Mouse (Mus musculus) thymus, adult 2 months (tissue): ENCODE results near the gene Fgfr1op2.

ENCODE experiments used
- CTCF ChIP-seq: fragments of 200-500 bp; IDR thresholded peaks from 2 replicates; pipeline ENCODE4 v1.5.1; 2012; ENCODE audit warnings: mild to moderate bottlenecking, control low read depth, low read length, moderate library complexity, borderline replicate concordance; ENCODE audit not compliant: control insufficient read depth, poor library complexity, insufficient read depth; ENCODE audit errors: extremely low read depth
- POLR2A ChIP-seq: fragments of 200-500 bp; IDR thresholded peaks from 2 replicates; pipeline ENCODE4 v1.6.1; 2012; ENCODE audit warnings: mild to moderate bottlenecking, low read length, control low read depth, moderate library complexity; ENCODE audit not compliant: control insufficient read depth, poor library complexity, insufficient read depth; ENCODE audit errors: extremely low read depth

DNA sequence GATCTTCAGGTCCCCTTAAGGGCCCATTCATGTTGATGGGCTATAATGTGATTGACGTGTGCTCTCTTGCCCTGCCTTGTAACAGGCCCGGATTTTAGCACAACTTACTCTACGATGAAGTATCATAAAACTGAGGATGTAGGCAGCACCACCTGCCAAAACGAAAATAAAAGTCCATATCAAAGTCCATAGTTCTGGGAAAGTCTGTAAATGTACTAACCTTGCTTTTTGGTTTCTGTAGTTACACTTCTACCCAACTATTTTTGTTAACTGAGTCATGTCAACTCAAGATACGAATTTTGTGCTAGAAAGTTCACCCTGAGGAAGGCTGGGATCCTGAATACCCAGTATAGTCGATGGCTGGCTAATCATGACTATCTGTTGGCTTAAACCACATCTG, 64.0 kb downstream of the Fgfr1op2 start:
- no peak for TF ChIP-seq POLR2A
- no peak for TF ChIP-seq CTCF
